Mouse (Mus musculus) right cerebral cortex, postnatal 36 days (tissue): ENCODE results near the gene Pfkfb4.

Source experiments
- DNase-seq, 2 experiments: peaks; one replicate each; pipeline ENCODE4 v3.0.0; 2022; ENCODE audit warnings: low spot score in 2 of 2, mixed read lengths in 1 of 2

Gene Pfkfb4

GRCm38 (mm10) chr9:109058006-109058765 is 66.6 kb downstream of the Pfkfb4 start:
- DNase-seq = no peak

- peak; percentile 82 to 87 for DNase-seq
Measured at GRCm38 (mm10) chr9:109059136-109059903, 67.7 kb downstream of the Pfkfb4 start, which contains the start of gene Trex1. Gene Trex1 (minus strand): TSS chr9:109059734.

GRCm38 (mm10) chr9:109060184-109060897 is 68.8 kb downstream of the Pfkfb4 start:
- no peak for DNase-seq

- no peak for DNase-seq
Measured at GRCm38 (mm10) chr9:109060898-109061295, 69.3 kb downstream of the Pfkfb4 start.

GRCm38 (mm10) chr9:109068095-109068735 is 76.6 kb downstream of the Pfkfb4 start:
- DNase-seq = no peak

- peak; percentile 93 for DNase-seq
Measured at GRCm38 (mm10) chr9:109073661-109074573, 82.3 kb downstream of the Pfkfb4 start, which contains the start of gene Atrip. Gene Atrip (minus strand): TSS chr9:109074124.

GRCm38 (mm10) chr9:109080516-109080915 is 88.9 kb downstream of the Pfkfb4 start:
- DNase-seq = no peak

GRCm38 (mm10) chr9:109081749-109082123 is 90.2 kb downstream of the Pfkfb4 start:
- DNase-seq = no peak
